Mouse (Mus musculus): ENCODE measurements around the gene Synpo2l.
"Not testable (repeated sequence)": the region's sequence is repeated elsewhere in the genome, so short reads cannot be mapped to it uniquely, and the experiment has no call there.

Synpo2l gene

DNA sequence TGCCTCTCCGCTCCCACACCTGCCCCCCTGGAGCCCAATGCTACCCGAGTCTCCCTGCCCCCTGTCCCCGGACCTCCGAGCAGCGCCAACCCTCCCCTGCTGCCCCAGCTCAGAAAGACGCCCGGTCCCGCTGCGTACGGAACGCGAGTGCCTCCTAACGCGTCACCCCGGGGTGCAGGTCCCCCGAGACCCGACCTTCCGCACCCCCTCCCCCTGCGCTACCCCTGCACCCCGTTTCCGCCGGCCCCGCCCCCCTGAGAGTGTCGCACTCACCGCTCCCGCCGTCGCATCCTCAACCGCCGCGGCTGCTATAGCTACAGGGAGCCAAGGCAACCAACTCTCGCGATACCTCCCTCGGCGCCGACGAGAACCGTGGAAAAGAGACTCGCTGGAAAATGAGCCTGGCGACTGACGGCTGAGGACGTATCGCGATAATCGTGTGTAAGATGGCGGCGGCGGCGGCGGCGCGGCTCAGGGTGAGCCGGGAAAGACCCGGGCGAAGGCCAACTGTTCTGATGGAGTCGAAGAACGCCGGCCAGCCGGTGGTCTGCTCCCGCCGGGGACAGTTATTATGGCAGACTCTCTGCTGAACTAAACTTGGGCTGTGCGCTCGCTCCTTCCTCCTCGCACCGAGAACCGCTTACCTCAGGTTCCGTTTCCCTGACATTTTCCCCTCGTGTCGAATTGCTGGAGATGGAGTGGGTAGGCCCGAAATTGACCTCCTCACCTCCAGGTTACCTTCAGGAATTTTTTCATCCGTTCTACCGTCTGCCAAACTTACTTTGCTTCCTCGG lies 27.3 kb downstream of the Synpo2l start, which contains the start of gene Usp54:
TSS of gene Usp54 (minus strand) at position 420 of the 794 bp plus-strand sequence.
- DNase-seq (ENCODE audit: low spot score) = peak; percentile 95

DNA sequence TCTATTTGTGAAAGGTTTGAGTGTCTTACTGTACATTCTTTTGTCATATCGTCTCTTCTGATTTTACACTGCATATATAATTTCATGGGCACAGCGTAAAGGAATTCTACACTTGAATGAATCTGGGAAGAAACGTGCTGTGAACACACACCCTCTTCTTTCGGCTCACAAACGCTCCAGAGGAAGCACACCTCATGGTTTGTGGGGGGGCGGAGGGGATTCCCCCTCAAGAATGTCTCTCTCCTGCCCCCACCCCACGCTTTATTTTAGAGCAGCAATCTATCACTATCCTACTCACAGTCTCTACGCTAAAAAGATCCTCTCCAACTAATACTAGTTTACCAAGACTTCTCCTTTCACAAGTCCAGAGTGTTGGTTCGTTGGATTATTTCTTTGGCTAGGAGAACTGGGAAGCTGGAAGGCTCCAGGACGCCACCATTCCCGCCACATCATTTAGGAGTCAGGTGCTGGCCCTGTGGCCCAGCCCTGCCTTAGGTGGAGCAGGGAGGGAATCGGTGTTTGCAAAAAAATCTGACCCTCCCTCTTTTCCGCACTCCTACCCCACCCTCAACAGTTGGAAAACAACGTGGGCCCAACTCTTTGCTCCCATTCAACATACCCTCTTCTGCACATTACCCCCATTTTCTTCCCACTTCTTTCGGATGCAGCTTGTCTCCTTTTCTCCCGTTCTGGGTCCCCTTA lies 28.1 kb downstream of the Synpo2l start:
- DNase-seq (ENCODE audit: low spot score) = no peak

DNA sequence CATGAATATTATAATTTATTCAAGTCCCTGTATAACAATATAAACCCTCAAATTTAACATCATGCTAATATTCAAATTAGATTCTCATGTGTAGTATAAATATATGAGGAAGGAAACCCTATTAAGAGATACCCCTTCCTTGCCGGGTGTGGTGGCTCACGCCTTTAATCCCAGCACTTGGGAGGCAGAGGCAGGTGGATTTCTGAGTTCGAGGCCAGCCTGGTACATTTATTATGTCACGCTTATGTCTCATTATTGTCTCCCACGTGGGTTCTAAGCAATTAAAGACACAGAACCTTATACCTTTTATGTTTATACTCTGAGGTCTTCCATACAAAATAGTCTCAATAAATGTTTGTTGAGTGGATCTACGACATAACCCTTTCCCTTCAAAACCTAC lies 29.5 kb downstream of the Synpo2l start:
- no peak for DNase-seq (ENCODE audit: low spot score)

- DNase-seq (ENCODE audit: low spot score) = no peak
Observed at GRCm38 (mm10) chr14:20637818-20638574, 30.2 kb downstream of the Synpo2l start.

DNA sequence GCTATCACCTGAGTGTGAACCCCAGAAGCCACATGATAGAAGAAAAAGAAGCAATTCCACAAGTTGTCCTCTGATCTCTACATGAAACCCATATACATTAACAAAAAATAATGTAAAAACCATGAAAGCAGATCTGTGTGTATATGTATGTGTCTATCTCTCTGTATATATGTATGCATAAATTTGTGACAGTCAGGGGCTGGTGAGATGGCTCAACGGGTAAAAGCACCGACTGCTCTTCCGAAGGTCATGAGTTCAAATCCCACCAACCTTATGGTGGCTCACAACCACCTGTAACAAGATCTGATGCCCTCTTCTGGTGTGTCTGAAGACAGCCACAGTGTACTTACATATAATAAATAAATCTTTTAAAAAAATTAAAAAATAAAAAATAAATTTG lies 31.2 kb downstream of the Synpo2l start:
- DNase-seq (ENCODE audit: low spot score) = not testable (repeated sequence)

- DNase-seq (ENCODE audit: low spot score) = no peak
Observed at GRCm38 (mm10) chr14:20635546-20635945, 32.6 kb downstream of the Synpo2l start.

DNA sequence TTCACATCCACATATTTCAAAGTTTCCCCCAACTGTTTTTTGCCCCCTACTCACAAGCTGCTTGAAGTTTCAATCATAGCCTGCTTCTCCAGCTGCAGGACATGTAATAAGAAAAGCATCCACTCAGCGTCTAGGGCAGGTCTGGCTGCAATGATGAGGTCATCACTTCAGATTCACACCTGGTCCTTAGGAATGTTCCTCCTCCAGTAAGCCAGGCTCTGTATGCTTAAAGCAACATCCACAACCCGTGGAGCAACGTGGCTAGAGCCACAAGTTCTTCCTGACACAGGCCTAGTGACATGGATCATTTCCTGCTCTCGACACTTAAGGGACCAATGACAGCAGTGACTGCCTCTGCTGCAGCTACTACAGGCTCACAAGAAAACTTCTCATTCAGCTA lies 36.9 kb downstream of the Synpo2l start:
- no peak for DNase-seq (ENCODE audit: low spot score)

DNA sequence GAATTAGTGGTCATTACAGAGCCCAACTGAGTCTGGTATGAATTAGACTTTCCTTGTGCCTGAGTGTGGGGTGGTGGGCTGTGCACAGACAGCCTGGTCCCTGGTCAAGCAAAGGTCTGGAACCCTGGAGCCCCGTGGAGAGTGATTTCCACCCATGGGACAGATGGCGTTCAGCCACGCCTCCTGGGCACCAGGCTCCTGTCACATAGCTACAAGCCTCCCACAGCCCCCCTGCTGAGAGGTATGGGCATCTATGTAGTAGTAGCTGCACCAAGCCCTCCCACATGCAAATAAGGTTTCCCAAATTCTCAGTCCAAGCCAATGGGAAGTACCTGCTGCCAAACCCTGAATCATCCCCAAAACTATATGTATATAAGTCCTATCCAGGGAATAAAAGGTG lies 41.2 kb downstream of the Synpo2l start:
- no peak for DNase-seq (ENCODE audit: low spot score)

- DNase-seq (ENCODE audit: low spot score) = no peak
Observed at GRCm38 (mm10) chr14:20626447-20626846, 41.7 kb downstream of the Synpo2l start.

DNA sequence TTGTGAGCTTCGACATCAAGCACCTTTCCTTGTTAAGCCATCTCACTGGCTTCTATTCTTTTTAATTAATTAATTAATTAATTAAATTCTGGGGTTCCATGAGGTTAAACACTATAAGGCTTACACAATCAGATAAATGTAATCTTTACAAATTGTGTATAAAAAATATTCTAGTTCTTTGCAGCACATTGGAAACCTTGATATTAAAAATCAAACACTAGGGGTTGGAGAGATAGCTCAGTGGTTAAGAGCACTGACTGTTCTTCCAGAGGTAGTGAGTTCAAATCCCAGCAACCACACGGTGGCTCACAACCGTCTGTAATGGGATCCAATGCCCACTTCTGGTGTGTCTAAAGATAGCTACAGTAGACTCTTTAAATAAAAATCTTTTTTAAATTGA lies 45.2 kb downstream of the Synpo2l start:
- no peak for DNase-seq (ENCODE audit: low spot score)

DNA sequence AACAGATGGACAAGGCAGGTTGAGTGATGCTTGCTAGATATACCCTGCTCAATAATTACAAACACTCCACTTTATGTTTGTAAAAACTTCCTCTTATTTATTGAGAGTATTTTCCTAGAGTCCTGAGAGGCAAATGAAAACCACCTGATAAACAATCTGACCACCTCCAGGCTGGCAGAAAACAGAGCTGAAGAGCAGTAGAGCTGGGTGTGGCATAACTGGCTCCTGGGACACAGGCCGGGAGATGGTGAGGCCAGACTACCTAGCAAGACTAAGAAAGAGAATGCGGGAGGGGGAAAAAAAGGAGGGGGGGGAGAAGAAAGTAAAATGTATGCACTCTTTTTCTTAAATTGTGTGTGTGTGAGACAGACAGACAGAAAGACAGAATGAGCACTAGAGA lies 45.7 kb downstream of the Synpo2l start:
- no peak for DNase-seq (ENCODE audit: low spot score)

DNA sequence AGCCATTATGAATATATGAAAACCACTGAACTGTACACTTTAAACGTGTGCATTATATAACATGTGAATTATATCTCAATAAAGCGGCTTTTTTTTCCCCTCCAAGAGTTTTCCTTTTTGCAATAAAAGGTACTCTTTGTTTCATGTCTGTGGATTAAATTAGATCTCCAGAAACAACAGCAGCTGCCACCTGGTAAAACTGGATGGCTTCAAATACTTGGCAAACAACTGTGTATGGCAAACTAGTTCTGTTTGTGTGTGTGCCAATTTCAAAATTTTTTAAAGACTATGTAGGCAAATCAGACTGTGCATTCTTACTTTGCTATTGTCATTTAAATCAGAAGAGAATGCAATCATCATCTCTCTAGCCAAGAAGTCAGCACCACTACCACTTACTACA lies 46.3 kb downstream of the Synpo2l start:
- DNase-seq (ENCODE audit: low spot score) = no peak

DNA sequence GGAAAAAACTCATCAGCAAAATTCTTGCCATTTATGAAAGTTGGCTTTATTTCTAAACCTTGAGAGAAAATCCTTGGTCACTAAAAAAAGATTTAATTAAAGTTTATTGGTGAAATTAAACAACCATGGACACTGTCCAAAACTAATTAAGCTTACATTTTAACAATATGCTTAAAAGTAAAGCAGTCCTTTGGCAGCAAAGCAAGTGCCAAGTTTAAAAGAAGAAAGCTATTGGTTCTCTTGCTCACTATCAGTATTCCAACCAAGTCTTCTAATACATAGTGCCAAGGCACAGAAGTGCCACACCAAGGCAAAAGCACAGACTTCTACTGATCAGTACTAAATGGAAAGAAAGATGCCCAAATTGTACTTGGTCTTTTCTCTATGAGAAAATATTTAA lies 49.0 kb downstream of the Synpo2l start:
- no peak for DNase-seq (ENCODE audit: low spot score)

DNA sequence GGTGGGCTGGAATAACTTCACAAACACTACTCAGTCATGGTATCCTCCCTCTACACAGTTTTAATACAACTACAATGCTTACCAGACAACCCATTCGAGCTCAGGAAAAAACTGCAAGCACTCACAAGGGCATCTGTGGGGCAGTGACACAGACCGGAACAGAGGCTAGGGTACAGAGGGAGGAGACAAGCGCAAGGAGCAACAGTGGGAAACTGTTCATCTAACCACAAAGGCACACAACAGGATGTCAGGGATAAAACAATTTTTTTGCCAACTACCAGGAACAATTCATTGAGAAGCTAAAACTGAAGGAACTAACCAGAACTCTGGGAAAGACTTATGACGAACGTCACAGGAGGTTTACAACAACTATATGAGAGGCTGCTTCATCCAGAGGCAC lies 49.9 kb downstream of the Synpo2l start:
- no peak for DNase-seq (ENCODE audit: low spot score)

- DNase-seq (ENCODE audit: low spot score) = no peak
Observed at GRCm38 (mm10) chr14:20616421-20616820, 51.7 kb downstream of the Synpo2l start.

GRCm38 (mm10) chr14:20615075-20615474 lies 53.1 kb downstream of the Synpo2l start:
- DNase-seq (ENCODE audit: low spot score) = no peak

GRCm38 (mm10) chr14:20612820-20613219 lies 55.3 kb downstream of the Synpo2l start:
- DNase-seq (ENCODE audit: low spot score) = no peak

- no peak for DNase-seq (ENCODE audit: low spot score)
Observed at GRCm38 (mm10) chr14:20610146-20610545, 58.0 kb downstream of the Synpo2l start.

- DNase-seq (ENCODE audit: low spot score) = no peak
Observed at GRCm38 (mm10) chr14:20609519-20609918, 58.6 kb downstream of the Synpo2l start.
